Mouse (Mus musculus): Measurements from ENCODE around the gene Hhat.

GRCm38 (mm10) chr1:192532212-192532611 is 238.8 kb downstream of the Hhat start:
- no peak for TF ChIP-seq CTCF (IDR thresholded peaks at IDR 0.05; ENCODE audit: low read depth)
- TF ChIP-seq EP300 (optimal IDR thresholded peaks at IDR 0.05): no peak

Measured in stomach, postnatal 0 days (tissue).